Mouse (Mus musculus): Measurements from ENCODE around the gene Wnk4.

GRCm38 (mm10) chr11:101232010-101232839, 28.1 kb upstream of the Wnk4 start:
- TF ChIP-seq CTCF (IDR thresholded peaks at IDR 0.05; ENCODE audit: borderline replicate concordance, insufficient read depth, low read length) (no peak), POLR2A (IDR thresholded peaks at IDR 0.05; ENCODE audit: low read depth, low read length) (no peak)

Measured in embryonic fibroblast, embryonic 13.5 days (primary cell).